Mouse (Mus musculus) MEL (cell line): ENCODE measurements at regions not wholly inside any gene's neighbourhood (a gene's known extent, or its start where the extent isn't known, plus 50 kb on each side); places are given as distances from the start of the nearest gene placed in this dataset.

Experiments used
- CTCF ChIP-seq, 3 experiments: IDR thresholded peaks in 2 of 3; conservative IDR thresholded peaks in 1 of 3; 2 replicates each; pipeline ENCODE4 v1.5.1; 2011 to 2012; ENCODE audit warnings: low read length in 3 of 3, low read depth in 2 of 3, mild to moderate bottlenecking in 2 of 3, improper control_type of control experiment in 1 of 3, inconsistent platforms in 1 of 3, mixed read lengths in 1 of 3, moderate library complexity in 1 of 3; ENCODE audit not compliant: control insufficient read depth in 1 of 3, insufficient read depth in 1 of 3, poor library complexity in 1 of 3, severe bottlenecking in 1 of 3
- EP300 ChIP-seq, 2 experiments: IDR thresholded peaks; 2 replicates each; pipeline ENCODE4 v1.6.1; 2011; ENCODE audit warnings: improper control_type of control experiment in 2 of 2, low read length in 2 of 2, low read depth in 1 of 2, mild to moderate bottlenecking in 1 of 2
- GABPA ChIP-seq: IDR thresholded peaks from 2 replicates; pipeline ENCODE4 v1.6.1; 2012; ENCODE audit warnings: low read depth, mild to moderate bottlenecking, inconsistent platforms, low read length, improper control_type of control experiment, moderate library complexity
- HCFC1 ChIP-seq: IDR thresholded peaks from 2 replicates; pipeline ENCODE4 v1.6.1; 2012; ENCODE audit warnings: low read depth, mild to moderate bottlenecking, inconsistent platforms, low read length, improper control_type of control experiment, moderate library complexity
- MAX ChIP-seq: IDR thresholded peaks from 2 replicates; pipeline ENCODE4 v1.6.1; 2011; ENCODE audit warnings: low read length, improper control_type of control experiment
- MXI1 ChIP-seq: IDR thresholded peaks from 2 replicates; pipeline ENCODE4 v1.6.1; 2011; ENCODE audit warnings: mild to moderate bottlenecking, low read depth, low read length, improper control_type of control experiment
- MYB ChIP-seq: IDR thresholded peaks from 2 replicates; pipeline ENCODE4 v1.6.1; 2011; ENCODE audit warnings: mild to moderate bottlenecking, low read depth, low read length, improper control_type of control experiment
- POLR2A ChIP-seq, 2 experiments: IDR thresholded peaks; 2 replicates each; pipeline ENCODE4 v1.6.1; 2011 to 2012; ENCODE audit warnings: low read length in 2 of 2, mild to moderate bottlenecking in 2 of 2, control low read depth in 1 of 2, improper control_type of control experiment in 1 of 2, low read depth in 1 of 2, moderate library complexity in 1 of 2; ENCODE audit not compliant: control insufficient read depth in 1 of 2, insufficient read depth in 1 of 2, poor library complexity in 1 of 2
- RCOR1 ChIP-seq: IDR thresholded peaks from 2 replicates; pipeline ENCODE4 v1.6.1; 2012; ENCODE audit warnings: low read depth, mild to moderate bottlenecking, inconsistent platforms, low read length, improper control_type of control experiment
- TCF12 ChIP-seq: IDR thresholded peaks from 2 replicates; pipeline ENCODE4 v1.6.1; 2014; ENCODE audit warnings: low read depth, mild to moderate bottlenecking, inconsistent platforms, low read length, improper control_type of control experiment, moderate library complexity
- USF2 ChIP-seq, 2 experiments: IDR thresholded peaks; 2 replicates each; pipeline ENCODE4 v1.6.1; 2011 to 2012; ENCODE audit warnings: improper control_type of control experiment in 2 of 2, low read length in 2 of 2, borderline replicate concordance in 1 of 2, inconsistent platforms in 1 of 2, low read depth in 1 of 2, mild to moderate bottlenecking in 1 of 2; ENCODE audit not compliant: insufficient read depth in 1 of 2
- ZKSCAN1 ChIP-seq: IDR thresholded peaks from 2 replicates; pipeline ENCODE4 v1.6.1; 2012; ENCODE audit warnings: low read depth, mild to moderate bottlenecking, inconsistent platforms, low read length, improper control_type of control experiment, moderate library complexity

GRCm38 (mm10) chr4:125765171-125765570 is 259.2 kb upstream of the Csf3r start:
- TF ChIP-seq USF2 (IDR thresholded peaks at IDR 0.05; ENCODE audit: borderline replicate concordance in 1 of 2, insufficient read depth in 1 of 2, low read depth in 1 of 2, low read length in 2 of 2) (no peak), GABPA (no peak), MAX (no peak), CTCF (IDR thresholded peaks at IDR 0.05 in 2 of 3, conservative IDR thresholded peaks at IDR 0.05 in 1 of 3; ENCODE audit: control insufficient read depth in 1 of 3, insufficient read depth in 1 of 3, low read depth in 2 of 3, low read length in 3 of 3, poor library complexity in 1 of 3, severe bottlenecking in 1 of 3) (no peak), EP300 (IDR thresholded peaks at IDR 0.05; ENCODE audit: low read depth in 1 of 2, low read length in 2 of 2) (no peak), MYB (no peak), ZKSCAN1 (no peak), TCF12 (no peak), POLR2A (IDR thresholded peaks at IDR 0.05; ENCODE audit: control insufficient read depth in 1 of 2, insufficient read depth in 1 of 2, low read depth in 1 of 2, low read length in 2 of 2, poor library complexity in 1 of 2) (no peak), MXI1 (no peak), HCFC1 (no peak), RCOR1 (no peak)
